Mouse (Mus musculus) ZHBTc4 (cell line): ENCODE measurements around the gene Ccser1.
"Not testable (repeated sequence)": the region's sequence is repeated elsewhere in the genome, so short reads cannot be mapped to it uniquely, and the experiment has no call there.

Experiments used
- DNase-seq: peaks from one replicate; pipeline ENCODE4 v3.0.0-alpha.2; 2011; ENCODE audit warnings: low read depth, low spot score

Gene Ccser1

DNA sequence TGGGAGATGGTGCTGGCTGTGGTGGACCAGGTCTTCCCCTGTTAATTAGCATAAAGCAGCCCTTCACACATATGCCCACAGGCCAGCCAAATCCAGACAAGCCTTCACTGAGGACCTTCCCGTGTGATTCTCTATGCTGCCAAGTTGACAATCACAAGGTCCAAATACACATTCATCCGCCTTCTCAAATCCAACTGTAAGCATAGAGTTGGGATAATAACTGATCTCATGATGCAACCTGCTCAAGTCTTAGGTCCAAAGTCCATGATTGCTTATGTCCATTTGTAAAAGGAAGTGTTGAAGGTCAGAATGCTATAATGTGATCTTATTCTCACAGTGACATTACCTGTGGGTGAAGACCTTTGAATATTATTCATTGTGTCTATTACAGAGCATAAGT lies 43.4 kb downstream of the Ccser1 start:
- no peak for DNase-seq

DNA sequence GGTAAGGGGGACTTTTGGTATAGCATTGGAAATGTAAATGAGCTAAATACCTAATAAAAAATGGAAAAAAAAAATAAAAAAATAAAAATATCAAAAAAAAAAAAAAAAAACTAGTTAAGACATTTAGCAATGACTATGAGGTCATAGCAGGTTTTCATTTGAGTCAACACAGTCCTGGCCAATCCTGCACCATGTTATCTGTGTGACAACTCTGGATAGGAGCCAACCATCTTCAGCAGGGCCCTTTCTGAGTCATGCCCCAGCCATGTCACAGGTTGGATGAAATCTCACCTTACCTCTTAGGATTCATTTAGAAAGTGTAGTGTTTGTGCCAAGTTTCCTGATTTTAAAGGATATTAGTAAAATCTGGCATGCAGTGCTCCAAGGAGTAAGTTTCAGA lies 45.2 kb downstream of the Ccser1 start:
- DNase-seq: no peak

DNA sequence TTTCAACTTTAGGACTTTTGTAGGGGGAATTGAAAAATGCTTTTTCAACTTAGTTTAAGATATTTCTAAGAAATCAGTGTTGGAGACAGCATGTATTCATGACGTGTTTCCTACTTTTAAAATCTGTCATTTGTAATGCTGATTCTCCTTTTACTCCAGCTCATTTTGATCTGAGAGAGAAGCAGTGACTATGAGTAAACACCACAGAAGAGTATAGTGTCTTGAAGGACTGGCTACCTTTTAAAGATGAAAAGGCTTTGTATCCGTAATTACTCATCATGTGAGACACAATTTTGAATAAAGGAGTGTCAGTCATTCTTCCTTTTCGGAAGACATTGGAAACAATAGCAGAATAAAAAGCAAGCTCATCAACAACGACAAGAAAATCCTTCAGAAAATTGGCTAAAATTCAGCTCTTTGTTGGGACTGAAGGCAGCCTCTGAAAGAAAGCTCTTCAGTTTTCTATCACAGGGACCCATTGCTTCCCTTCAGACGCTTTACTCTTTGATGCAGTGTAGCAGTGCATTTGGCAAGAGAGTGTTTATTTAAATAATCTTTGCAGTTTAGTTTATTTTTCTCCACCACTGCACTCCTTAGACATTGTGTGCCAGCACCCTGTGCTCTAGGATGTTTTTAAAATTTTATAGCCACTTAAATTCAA lies 50.1 kb downstream of the Ccser1 start:
- DNase-seq: no peak

DNA sequence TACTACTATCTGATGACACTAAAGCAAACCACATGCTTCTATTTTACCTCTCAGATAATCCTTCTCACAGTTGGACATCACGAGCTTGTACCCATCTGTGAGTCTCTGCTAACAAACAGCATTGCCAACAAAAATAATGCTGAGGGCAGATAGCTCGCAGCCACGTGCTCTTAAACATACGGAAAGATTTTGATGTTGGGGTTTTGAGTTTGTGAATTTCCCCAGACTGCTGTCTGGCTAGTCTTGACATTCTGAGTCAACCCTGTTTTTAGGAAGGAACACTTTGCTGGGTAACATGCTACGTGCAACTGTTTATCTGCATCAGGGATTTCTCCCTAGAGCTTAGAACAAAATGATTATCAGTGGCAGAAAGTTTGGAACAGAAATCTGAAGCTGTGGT lies 52.9 kb downstream of the Ccser1 start:
- DNase-seq: no peak

DNA sequence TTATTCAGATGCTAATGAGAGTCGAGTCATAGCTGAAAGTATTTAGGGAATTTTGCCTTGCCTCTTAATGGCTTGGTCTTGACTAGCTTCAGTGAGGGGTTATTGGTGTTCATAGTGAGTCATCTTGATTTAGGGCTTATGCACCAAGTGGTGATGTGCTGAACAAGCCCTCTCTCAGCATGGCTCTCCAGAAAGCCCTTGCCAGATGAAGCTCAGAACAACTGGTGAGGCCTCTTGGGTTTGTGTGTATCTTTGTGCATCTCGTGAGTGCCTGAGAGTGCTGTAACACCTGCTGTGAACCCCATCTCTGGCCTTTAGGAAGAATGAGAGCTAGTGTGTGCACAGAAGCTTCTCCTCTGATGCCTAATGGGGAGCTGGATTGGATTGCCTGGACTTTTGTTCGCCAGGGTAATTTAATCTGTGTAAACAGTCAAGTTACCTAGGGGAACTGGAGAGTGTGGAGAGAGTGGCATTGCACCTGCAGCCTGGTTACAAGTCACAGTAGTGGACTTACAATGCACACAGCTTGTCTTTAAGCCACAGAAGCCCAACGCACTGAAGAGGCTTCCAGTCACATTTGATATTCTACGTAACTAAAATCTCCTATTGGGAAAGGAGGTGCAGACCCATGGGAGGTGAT lies 53.5 kb downstream of the Ccser1 start:
- no peak for DNase-seq

DNA sequence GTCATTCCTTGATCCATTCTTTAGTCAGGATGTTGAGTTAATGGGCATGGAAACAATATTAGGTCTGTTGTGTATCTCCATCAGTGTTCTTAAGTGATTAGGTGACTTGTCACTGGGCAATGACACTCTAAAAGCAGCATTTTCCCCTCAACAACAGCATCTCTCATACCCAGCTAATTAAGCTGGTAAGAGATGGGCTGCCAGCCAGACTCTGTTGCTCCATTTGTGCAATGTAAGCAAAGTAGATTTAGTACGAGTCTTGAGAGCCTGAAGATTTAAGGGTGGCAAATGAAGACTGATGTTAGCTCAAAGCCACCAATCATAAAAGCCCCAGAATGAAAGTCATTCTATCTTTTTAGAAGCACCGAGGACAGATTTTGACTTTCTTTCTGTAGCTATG lies 60.5 kb downstream of the Ccser1 start:
- no peak for DNase-seq

DNA sequence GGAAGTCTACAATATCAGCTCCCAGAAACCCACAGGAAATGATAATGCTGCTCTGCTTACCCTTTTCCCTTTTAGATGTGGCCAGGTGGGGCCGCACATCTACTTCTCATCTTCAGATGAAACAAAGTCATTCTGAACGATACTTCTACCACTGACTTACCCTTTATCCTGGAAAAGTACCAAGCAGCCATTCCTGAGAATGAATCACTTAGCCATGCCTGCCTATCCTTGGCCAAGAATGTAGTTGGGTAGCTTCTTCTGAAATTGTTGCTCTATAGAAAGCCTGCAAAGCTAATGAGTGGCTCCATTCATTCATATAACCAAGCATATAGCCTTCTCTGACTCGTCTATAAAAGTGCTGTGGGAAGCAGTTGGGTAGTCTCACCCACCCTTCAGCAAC lies 62.4 kb downstream of the Ccser1 start:
- DNase-seq: no peak

DNA sequence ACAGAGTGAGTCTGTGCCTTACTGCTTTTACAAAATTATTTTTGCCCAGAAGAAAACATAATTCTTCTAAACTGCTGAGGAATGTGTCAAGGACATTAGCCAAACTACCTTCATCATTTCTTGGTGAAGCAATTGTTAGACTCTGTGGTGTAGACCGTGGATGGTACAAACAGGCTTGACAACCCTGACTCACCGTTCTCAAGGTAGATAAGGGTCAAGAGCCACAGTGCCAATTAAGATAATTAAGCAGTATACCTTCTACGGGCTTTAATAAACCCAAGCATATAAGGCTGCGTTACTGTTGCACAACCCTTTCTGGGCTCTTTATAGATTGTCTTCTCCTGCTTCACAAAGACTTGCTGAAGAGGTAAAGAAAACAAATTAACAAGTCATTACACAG lies 66.4 kb downstream of the Ccser1 start:
- DNase-seq: no peak

DNA sequence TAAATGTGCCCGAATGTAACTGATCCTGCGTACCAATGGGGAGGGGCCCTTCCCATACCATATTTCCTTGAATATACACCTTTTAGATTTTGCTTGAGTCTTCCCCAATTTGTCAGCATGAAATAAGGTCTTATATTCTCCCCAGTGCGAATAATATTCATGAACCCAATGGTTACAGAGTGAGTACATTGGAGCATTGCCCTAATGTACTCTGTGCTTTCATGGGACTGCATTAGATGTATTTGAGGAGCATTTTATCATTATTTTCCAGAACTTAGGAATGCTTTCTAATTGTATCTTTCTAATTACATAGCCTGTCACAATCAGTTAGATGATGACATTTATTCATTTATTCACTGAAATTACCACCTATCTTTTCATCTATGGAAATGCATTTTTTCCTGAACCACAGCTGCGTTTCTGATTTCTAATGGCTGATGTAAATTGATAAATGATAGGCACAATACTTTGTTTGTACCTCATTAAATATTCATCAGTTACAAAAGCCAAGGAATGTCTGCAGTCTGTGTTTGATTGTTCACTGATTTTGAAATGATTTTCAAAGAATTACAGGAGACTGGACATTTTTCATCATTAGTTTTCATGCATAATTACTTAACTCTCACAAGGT lies 67.8 kb downstream of the Ccser1 start:
- DNase-seq: no peak

DNA sequence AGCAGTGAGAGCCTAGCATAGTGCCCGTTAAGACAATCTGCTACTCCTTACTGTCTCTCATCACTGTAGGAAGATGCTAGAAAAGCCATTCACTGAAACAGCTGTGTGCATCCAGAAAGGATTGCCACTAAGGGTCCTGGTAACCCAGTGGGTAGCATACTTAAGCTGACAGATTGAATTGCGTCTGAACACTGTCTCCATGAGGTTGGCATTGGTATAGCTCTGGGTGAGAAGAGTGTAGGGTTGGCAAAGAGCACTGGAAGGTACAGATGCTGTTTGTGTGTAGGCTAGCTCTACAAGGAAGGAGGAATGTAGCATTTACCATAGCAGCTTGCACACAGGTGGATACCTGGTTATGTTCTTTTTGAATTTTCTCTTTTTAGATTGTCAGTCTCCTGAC lies 68.6 kb downstream of the Ccser1 start:
- no peak for DNase-seq

DNA sequence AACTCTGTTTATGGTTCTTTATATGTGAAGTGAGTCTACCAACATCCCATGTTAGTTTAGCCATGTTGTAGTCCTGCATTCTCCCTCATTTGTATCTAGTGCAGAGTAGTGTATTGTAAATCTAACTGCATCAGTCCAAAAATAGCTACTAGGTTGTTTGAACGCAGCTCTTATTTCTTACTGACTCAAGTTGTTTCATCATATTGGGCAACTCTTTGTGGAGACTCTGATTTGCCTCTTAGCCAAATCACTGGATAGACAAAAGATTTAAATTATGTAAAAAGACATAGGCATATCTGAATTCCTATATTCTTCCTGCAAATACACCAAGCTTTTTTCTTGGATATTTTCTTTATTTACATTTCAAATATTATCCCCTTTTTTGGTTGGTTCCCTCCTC lies 71.1 kb downstream of the Ccser1 start:
- no peak for DNase-seq

DNA sequence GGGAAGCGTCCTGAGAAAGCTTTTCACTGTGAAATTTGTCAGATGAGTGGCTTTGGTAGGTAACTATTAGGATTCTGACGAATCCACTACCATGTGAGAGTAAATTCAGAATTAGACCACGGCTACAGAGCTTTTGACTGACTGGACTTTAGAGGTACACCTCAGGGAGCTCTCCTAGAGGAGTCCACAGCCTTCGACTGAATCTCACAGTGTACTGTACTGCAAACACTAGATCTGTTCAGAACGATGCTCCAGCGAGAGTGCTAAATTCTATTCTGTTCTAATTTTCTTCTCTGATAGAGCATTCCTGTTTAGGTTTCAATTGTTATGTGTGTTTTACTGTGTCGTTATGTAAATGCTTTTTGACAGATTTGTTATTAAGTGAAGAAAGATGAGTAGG lies 72.8 kb downstream of the Ccser1 start:
- no peak for DNase-seq

DNA sequence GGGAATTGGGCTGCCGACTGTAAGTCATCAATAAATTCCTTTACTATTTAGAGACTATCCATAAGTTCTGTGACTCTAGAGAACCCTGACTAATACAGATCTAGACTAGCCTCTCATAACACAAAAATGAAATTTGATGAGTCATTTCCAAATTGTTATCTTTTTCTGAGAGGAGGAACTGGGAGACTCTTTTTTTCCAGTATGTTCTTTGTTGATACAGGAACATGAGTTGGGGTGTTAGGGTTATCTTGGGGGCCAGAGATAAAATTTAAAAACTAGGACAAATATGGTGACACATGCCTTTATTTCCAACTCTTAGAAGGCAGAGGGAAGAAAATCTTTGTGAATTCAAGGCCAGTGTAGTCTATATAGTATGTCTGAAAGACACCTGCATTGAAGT lies 75.8 kb downstream of the Ccser1 start:
- not testable (repeated sequence) for DNase-seq

DNA sequence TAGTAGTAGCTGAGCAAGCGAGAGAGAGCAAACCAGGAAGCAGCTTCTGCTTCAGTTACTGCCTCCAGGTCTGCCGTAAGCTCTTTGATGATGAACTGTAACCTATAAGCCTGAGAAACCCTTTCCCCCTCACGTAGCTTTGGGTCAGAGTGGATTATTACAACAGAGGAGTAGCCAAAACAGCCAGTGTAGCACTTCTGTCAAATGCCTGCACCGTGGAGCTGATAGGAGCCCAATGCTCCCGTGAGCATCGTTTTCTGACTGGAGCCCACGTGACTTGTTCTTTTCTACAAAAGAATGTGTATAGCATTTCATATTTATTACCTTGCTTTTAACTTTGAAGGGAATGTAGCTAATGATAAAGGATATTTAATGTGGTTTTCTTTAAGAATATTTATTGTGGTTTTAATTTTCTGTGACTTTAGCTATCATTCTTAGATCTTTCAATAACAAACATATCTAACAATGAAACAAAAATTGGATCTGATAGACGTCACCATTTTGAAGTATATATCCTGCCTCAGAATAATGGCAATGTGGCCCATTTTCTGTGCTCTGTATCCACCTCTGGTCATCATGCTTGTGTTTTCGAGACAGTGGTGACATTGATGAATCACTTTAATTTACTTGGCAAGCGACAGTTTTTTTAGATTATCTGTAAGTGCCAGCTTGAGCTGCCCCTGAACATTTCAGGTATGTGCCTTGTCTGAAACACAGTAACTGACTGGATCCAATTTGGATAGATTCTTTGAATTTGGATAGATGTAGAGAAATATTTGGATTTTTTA lies 78.9 kb downstream of the Ccser1 start:
- DNase-seq: no peak

DNA sequence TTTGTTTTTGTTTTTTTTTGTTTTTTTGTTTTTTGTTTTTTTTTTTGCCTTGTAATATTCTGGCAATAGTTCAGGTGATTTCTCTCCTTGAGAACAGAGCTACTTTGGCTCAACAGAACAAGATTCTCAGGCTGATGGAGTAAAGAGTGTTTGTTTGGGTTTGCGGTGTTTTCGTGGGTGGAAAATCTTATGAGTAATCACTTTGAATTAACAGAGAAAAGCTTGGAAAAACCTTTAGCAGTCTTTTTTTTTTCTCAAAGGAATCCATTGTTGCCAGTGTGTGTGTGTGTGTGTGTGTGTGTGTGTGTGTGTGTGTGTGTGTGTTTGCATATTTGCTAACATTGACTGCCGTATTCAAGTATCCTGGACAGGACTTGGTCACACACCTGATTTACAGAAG lies 81.3 kb downstream of the Ccser1 start:
- DNase-seq: no peak

DNA sequence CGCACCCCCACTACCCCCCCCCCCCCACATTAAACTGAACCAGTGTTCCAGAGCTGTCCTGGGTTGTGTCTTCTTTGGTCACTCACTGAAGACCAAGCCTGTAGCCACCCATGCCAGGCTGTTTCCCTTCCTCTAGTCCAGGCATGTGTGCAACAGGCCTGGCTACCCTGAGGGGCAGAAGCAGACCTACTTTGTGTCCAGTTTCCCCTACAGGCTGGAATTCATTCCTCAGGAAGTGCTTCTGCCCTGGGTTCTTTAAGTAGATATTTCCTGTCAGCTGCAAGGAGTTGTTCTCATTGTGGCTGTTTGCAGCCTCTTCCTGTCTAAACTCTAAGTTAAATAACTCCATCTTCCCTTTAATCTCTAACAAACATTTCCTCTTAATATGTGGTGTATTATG lies 82.3 kb downstream of the Ccser1 start:
- DNase-seq: peak; percentile 23

DNA sequence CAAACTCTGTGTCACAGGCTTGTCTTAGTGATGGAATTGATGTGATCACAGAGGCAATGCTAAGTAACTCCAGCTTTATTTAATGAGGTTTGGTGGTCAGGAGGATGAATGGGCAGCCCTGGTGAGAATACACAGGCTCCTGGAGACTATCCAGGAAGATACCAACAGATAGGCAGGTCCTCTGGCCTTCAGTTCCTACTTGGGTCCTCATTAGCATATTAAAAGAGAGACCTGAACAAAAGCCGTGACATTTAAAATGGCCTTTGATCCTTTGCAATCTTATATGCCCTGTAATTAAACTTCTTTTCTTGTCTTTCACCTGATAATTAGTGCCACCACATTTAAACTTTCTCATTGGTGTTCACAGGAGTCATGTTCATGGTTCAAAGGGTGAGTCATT lies 83.2 kb downstream of the Ccser1 start:
- peak; percentile 73 for DNase-seq

DNA sequence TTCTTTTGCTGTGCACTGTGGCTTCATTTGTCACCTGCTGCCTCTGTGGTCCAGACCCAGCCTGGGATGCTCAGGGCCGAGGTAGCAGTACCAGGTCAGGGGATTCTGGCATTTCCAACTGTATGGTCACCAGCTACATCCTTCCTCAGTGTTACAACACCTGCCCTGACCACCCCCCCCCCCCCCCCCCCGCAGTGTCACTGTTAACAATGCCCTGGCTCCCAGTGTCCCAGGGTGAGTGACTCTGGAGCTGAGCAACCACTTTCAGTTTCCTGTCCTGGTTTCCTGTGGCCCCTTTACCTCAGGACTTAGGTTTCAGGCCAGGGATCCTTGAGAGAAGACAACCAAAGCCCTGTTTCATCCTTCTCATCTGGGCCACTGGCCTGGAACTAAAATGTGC lies 90.9 kb downstream of the Ccser1 start:
- no peak for DNase-seq

DNA sequence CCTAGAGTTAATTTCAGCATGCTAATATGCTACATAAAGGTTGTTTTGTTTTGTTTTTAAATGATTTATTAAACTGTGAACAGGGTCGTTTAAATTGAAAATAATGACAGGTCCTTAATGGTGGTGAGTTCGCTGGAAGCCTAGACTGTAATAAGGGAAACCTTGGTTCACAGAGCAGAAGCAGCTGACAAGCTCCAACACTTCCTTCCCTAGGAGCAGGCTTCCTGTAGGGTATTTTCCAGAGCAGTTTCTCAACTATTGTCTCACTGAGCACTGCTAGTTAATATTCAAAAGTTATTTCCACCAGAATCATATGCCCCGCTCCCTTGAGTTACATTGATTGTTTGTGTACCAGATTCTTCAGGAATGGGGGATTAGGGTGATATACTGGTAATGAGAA lies 93.3 kb downstream of the Ccser1 start:
- DNase-seq: no peak

DNA sequence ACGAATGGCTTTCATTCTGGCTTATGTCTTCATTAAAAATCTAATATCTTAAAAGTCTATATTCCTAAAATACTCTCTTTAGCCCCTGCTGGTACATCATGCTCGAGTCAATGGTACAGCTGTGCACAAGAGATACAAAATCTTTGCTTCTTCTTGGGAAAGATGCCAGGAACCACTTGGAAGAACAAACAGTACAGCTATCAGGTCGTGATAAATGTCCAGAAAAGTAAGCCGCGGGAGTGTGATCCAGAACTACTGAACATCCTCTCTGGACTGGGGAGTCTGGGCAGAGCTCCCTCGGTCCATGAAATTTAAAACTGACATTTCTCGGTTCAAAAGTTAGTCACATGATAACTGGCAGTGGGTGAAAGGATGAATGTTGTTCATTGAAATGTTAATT lies 99.4 kb downstream of the Ccser1 start:
- DNase-seq: no peak

DNA sequence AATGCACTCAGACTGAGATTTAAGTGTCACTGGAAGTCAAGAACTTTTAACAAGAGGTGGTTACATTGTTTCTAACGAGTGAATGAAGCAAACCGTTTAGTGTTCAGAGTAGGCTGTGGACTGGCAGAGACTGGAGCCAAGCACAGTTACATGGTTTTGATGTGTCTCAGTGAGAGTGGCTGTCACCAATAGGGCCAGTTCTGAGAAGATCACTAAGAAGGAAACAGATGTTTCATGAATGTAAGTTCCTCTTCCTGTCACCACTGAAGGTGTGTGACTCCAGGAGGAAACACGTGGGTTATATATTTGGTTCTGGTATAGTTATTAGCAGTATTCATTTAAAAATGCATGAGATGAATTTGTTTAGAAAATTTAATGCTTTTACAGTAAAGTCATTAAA lies 112.8 kb downstream of the Ccser1 start:
- no peak for DNase-seq

DNA sequence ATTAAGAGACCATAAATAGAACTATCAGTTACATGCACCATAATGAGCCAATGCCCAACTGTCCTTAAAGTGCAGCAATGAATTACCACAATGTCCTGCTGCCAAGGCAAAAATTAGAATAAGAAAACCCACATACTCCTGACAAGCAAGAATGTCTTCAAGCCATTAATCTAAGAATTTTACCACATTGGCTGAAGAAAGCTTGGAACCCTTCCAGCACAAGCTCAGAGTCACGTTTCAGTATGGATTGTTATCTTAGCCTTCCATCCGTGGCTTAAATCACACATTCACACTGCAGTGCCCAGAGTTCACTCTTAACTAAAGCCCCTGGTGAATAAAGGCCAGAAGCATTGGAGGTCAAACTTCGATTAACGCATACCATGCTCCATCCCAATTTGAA lies 115.4 kb downstream of the Ccser1 start:
- no peak for DNase-seq
